In the genomic region with DNA sequence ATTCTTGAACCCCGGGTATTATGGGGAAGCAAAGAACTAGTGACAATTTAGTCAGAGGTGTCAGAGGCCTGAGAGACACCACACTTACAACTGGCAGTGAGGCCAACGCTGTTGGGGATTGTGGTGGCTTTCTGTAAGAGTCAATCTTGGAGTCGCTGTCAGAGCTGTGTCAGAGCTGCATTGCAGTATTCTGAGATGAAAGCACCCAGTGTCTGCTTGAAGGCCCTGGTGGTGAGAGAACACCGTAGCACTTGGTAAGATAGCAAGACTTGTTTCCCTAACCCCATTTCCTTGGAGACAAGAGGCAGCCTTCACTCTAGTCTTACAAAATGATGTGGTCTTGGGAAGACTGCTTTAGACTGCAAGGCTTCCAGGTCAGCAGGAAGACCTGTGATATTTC, we compare ENCODE assay signal across 11 mouse cellular contexts. TPM values are rescaled to one million over a fixed set of nuclear protein-coding genes. Genes with fewer than 3 reads are reported as not detected.
DNase-seq lines count a peak whose midpoint lies in the region; ATAC-seq lines count a peak whose summit lies in the region.
"Had no signal": no experiment of that assay in that cellular context is flagged by ENCODE, and none has a peak within 500 bp of the region (broad histone marks: within the 10 kb centered on the region; RNA-seq: fewer than 3 reads in every experiment).

No protein-coding gene starts in this region.

- peaks cover 32% of the 10 kb centered on the region for H3K4me1 ChIP-seq in heart, embryonic 11.5 days (ENCODE audit: control insufficient read depth, insufficient read depth, low read length)

- no peaks in the 10 kb centered on the region for H3K36me3 ChIP-seq in heart, embryonic 11.5 days (ENCODE audit: control insufficient read depth, insufficient read depth, low read length)
- H3K36me3 ChIP-seq: liver, embryonic 13.5 days had no signal

- no peaks in the 10 kb centered on the region for H3K9me3 ChIP-seq in heart, embryonic 11.5 days (replicated peaks; ENCODE audit: control insufficient read depth, low read length)
- H3K9me3 ChIP-seq: liver, embryonic 13.5 days had no signal

- H3K27me3 ChIP-seq in heart, embryonic 11.5 days (ENCODE audit: control insufficient read depth, insufficient read depth, low read length) = no peaks in the 10 kb centered on the region
- H3K27me3 ChIP-seq: liver, embryonic 13.5 days had no signal

- no peak for DNase-seq in heart, adult 18-20 months
- DNase-seq in thymus, postnatal 0 days (ENCODE audit: low spot score) = peak; percentile 48
- no peak for DNase-seq in thymus, postnatal 10 days (ENCODE audit: low spot score in 2 of 2)
- DNase-seq in frontal cortex, postnatal 14 days (ENCODE audit: low spot score in 2 of 2) = no peak
- DNase-seq: forebrain, postnatal 0 days; liver, embryonic 13.5 days; right cerebral cortex, postnatal 14 days; thymus, postnatal 14 days had no signal

- peak overlapping the region; percentile 85 for H3K27ac ChIP-seq in heart, embryonic 11.5 days (ENCODE audit: low read depth, low read length)
- H3K27ac ChIP-seq: liver, embryonic 13.5 days had no signal

- WGBS in heart, embryonic 11.5 days (ENCODE audit: insufficient replicate concordance) = 37% methylated on average over 4 of the region's 4 CpGs

- H3K4me2 ChIP-seq in heart, embryonic 11.5 days = no peak overlapping the region; the same call in 1 of the 2 replicates
- H3K4me2 ChIP-seq: liver, embryonic 13.5 days had no signal

- no peak overlapping the region for H3K4me3 ChIP-seq in heart, embryonic 11.5 days (ENCODE audit: low read depth, low read length)
- H3K4me3 ChIP-seq: liver, embryonic 13.5 days had no signal

- no peak overlapping the region for H3K9ac ChIP-seq in heart, embryonic 11.5 days (ENCODE audit: low read depth, low read length)
- H3K9ac ChIP-seq: forebrain, postnatal 0 days; liver, embryonic 13.5 days had no signal

- no peak for ATAC-seq in heart, embryonic 11.5 days (replicated peaks; ENCODE audit: insufficient number of reproducible peaks, low FRiP score, low TSS enrichment)
- peak; percentile 19 for ATAC-seq in inflammation-experienced regulatory T-cells, adult 6 months
- no peak for ATAC-seq in erythroblast, adult 5-6 weeks (replicated peaks; ENCODE audit: low FRiP score, poor library complexity, severe bottlenecking)
- ATAC-seq: forebrain, postnatal 0 days had no signal

RNA-seq across cellular contexts. Expression of a gene that starts 18.2 kb away (rescaled TPM):
- polyA plus RNA-seq in heart, embryonic 11.5 days (2014; fragmentation: Nextera tagmentation; extraction: Ambion mirVana) = 1.8 and 2.5 TPM in 2 replicates
- 1 to 10 TPM in 1 of 2 experiments, under 1 TPM in 1; 0.55 to 1.6 TPM for total RNA-seq in heart, adult 18-20 months (2021)
- polyA plus RNA-seq in thymus, postnatal 0 days (2015; fragmentation: Nextera tagmentation; extraction: Ambion mirVana) = 6.2 and 8.7 TPM in 2 replicates
- polyA plus RNA-seq in inflammation-experienced regulatory T-cells, adult 6 months (2017; shearing (Covaris generic)) = under 1 TPM in 2 of 3 experiments, not detected in 1; 0.35 to 0.66 TPM
- not detected in 2 replicates for total RNA-seq in erythroblast, adult 5-6 weeks (2015; ENCODE audit: low replicate concordance)
- 0.51 TPM in 1 of 2 replicates, not detected in the other for total RNA-seq in erythroblast, adult 5-6 weeks (2017; ENCODE audit: low replicate concordance)
- total RNA-seq: forebrain, postnatal 0 days had no signal

RNA-seq across cellular contexts. Expression of a gene that starts 39.2 kb away (rescaled TPM):
- polyA plus RNA-seq in heart, embryonic 11.5 days (2014; fragmentation: Nextera tagmentation; extraction: Ambion mirVana) = 14.4 and 14.8 TPM in 2 replicates
- total RNA-seq in heart, adult 18-20 months (2021) = 1 to 10 TPM; 3.6 to 5.0 TPM
- polyA plus RNA-seq in thymus, postnatal 0 days (2015; fragmentation: Nextera tagmentation; extraction: Ambion mirVana) = 91.6 and 101 TPM in 2 replicates
- 10 to 100 TPM; 12.4 to 22.0 (median 15.7) TPM for polyA plus RNA-seq in inflammation-experienced regulatory T-cells, adult 6 months (2017; shearing (Covaris generic))
- 1.9 and 3.8 TPM in 2 replicates for total RNA-seq in erythroblast, adult 5-6 weeks (2015; ENCODE audit: low replicate concordance)
- total RNA-seq in erythroblast, adult 5-6 weeks (2017; ENCODE audit: low replicate concordance) = 1.0 and 1.4 TPM in 2 replicates
